Mouse (Mus musculus) embryo, embryonic 11 days (tissue): ENCODE measurements around the gene Tmem184a.
A peak's percentile ranks its signal among the peaks of the same experiment; 100 is the strongest.

Experiments used
- DNase-seq: peaks from one replicate; pipeline ENCODE4 v3.0.0-alpha.2; 2015

Gene Tmem184a

DNA sequence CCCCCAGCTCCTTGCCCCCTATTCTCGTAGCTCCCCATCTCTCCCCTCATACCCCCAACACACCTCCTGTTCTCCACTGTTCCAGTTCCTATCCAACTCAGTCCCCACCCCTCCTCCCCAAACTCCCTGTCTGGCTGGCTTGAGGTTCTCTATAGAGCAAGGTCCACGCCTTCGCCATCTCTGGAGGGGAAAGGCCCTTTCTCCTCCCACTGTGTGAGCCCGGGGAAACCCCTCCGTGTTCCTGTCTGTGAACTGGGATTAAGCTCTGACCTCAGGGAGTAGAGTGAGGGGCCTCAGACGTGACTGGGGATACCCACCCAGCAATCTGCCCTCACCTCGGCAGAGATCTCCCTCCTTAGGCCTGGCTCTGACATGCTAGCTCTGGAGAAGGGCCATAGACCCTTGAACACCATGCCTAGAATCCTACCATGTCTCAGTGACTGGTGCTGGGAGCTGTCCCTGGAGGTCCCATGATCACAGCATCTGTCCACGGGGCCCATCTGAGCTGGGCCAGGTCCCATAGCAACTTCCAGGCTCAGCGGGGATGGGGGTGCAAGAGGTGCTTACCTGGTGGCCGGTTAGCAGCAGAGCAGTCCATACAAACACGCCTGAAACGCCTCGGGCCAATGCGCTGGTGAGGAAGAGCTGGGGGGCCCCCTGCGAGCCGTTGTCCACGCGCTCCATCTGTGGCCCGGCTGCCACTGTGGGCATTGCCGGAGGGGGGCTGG, 7.2 kb downstream of the Tmem184a start:
- DNase-seq, result no peak

GRCm38 (mm10) chr5:139811677-139812397, 7.9 kb downstream of the Tmem184a start:
- no peak for DNase-seq

GRCm38 (mm10) chr5:139809397-139809796, 10.3 kb downstream of the Tmem184a start:
- DNase-seq, result no peak

GRCm38 (mm10) chr5:139805924-139806323, 13.8 kb downstream of the Tmem184a start:
- no peak for DNase-seq

DNA sequence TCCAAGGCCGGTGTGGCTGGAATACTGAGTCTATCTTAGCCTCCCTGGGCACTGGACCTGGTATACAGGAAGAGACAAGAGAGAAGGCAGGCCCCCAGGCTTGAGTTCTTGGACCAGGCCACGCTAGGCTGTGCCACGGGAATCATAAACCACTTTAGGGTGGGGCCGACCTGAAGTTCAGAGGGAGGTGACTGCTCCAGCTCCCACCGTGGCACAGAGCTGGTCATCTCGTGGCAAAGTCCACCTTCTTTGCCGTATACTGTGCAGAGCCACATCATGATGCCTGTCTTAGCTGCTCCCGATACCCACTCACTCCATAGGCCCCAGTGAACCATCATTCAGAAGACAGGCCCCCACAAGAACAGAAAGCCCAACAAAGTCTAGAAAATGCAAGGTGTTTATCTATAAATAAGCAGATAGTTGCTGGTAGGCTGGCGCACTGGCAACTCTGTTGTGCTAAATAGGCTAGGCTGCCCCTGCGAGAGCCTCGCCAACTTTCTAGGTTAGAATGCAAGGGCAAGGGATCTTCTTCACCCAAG, 15.1 kb downstream of the Tmem184a start:
- no peak for DNase-seq

DNA sequence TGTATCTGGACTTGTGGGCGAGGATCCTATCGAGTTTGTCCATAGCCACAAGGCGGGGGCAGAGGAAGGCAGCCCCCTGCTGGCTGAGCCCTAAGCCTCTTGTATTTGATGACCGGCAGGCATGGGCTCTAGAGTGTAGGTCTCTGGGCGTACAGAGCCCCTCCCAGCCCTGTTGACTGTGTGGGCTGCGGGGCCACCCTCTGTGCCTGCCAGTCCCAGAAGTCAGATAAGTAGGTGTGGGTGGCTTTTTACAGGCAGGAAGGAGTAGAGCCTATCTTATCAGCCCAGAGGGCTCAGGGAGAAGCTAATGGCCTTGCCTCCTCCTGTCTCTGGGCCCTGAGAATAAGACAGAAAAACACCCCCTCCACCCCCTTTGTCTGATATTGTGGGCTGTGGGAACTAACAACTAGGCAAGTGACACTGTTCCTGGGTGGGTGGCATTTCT, 15.6 kb downstream of the Tmem184a start:
- peak; percentile 52 for DNase-seq

DNA sequence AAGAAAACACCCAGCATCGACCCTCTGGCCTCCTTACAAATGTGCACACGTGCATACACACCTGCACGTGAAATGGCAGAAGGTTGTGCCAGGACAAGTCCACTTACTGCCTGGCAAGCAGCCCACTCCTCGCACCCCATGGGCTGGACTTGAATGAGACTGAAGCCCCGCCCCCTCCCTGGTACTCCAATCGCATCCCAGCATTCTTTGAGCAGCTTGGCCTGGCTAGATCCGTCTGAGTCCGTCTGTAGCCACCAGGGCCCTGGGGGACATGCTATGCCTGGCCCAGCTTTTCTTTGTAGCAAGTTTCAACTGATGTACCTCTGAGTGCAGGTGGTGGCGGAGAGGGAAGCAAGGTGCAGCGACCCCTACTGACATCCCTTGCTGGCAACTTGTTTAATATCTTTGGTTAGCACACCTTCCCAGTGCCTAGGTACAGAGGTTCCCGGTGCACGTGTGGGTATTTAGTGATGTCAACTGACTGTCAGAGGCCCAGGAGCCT, 16.1 kb downstream of the Tmem184a start:
- peak; percentile 84 for DNase-seq

GRCm38 (mm10) chr5:139803165-139803564, 16.6 kb downstream of the Tmem184a start:
- no peak for DNase-seq

GRCm38 (mm10) chr5:139801880-139802279, 17.8 kb downstream of the Tmem184a start:
- no peak for DNase-seq

DNA sequence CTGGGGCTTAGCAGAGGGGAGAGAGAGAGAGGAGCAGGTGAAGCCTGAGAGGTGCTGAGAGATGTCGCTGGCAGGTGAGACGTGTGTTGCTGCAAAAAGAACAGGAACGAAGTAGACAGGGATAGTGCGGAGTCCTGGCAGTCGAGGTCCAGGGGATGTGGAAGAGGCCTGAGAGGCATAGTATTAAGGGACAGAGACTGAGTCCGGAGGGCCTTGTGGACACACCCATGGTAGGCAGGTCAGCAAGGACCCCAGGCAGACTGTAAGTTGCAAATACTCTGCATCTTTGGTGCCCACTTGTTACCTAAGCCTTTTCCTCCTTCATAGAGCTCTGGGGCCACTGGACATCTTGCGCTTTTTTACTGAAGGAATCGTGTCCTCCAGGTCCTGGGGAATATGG, 18.5 kb downstream of the Tmem184a start:
- no peak for DNase-seq

- no peak for DNase-seq
Observed at GRCm38 (mm10) chr5:139799801-139800590, 19.7 kb downstream of the Tmem184a start.

DNA sequence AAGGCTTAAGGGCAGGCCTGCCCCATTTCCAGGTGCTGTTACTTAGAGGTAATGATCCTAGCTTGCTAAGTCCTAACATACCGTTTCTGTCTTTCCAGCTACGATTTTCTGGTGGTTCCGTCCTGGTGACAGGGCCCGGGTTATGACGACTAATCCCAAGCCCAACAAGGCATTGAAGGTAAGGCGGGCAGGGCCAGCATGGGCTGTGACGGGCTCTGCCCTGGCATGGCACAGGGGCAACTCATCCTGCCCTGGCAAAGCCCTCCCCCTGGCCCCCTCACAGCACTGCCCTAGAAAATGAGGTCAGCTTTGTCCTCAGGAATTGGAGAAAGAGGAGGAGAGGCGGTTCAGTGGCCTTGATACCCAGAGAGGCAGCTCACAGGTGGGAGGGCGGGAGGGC, 20.7 kb downstream of the Tmem184a start:
- DNase-seq, result no peak

GRCm38 (mm10) chr5:139798168-139798900, 21.4 kb downstream of the Tmem184a start:
- DNase-seq, result no peak

- DNase-seq, result peak; percentile 92
Observed at GRCm38 (mm10) chr5:139797473-139798167, 22.1 kb downstream of the Tmem184a start.

GRCm38 (mm10) chr5:139796900-139797299, 22.8 kb downstream of the Tmem184a start:
- peak; percentile 63 for DNase-seq

DNA sequence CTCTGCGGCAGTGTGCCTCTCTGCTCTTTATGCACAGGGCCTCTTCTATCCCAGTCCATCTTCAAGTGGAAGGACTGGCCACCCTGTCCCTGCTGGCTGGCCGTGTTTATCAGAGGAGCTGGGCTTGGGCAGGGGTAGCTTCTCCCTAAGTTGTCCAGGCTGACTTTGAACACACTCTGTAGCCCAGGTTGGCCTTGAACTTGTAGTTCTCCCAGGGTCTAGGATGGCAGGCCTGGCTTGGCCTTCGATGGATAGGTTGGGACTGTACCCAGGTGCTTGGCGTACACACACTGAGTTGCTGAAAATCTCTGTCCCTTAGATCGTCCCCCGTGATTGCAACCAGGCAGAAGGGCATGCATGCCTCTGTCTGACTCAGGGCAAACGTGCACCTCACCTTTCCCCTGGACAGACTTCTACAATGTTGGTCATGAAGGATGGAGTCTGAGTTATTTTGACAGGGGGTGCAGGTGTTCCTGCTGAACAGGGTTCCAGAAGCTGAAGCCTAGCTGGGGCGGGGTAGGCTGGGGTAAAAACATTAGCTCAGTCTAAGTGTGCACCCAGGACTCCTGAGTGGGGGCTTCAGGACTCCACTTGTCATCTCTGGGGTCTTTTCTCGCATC, 23.6 kb downstream of the Tmem184a start:
- DNase-seq, result no peak

DNA sequence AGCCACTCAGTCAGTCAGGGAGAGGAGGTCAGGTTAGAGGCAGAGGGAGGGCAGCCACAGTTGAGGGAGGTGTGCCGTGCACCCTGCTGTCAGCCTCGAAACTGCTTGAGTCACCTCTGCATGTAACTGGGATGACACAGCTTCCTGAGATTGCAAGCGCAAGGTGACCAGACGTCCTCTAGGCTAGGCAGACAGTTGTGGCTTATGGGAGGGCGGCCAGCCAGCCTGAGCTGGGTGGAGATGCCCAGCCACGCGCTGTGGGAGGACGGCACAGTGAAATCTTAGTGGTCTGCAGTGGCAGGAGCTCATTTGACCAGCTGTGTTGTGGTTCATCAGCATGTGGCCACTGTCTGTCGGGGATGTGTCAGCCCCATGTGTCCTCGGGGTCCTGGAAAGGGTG, 24.8 kb downstream of the Tmem184a start:
- no peak for DNase-seq

DNA sequence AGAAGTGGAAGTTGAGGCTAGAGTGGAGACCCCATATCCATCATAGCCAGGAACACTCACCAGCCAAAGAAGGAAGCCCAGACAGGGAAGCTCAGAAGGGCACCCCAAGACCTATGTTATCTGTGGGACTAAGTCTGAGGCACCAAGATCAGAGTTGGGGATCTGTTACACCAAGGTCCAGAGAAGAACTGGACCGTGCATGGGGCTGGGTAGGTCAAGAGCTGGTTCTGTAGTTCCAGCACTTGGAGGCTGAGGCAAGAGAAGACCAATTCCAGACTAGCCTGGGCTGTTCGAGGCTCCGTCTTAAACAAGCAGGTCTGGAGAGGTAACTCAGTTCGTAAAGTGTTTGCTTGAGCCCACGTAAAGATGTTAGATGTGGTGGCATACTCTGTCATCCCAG, 25.6 kb downstream of the Tmem184a start:
- no peak for DNase-seq

GRCm38 (mm10) chr5:139793338-139794089, 26.2 kb downstream of the Tmem184a start:
- no peak for DNase-seq

DNA sequence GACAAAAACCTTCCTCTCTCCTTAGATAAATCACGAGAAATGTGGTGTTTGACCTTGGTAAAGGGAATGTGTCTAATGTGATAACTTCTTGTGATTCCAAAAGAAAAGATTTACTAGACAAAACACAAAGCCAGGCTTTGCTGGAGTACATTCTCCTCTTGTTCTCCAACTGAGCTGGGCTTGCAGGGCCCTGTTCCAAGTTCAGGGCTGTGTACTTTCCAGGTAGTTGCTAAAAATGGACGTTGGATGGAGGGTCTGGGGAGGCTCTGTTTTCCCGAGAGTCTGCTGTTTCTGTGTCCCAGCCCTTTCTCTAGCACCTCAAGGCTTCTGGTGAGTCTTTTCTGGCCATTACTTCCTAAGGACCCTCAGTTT, 26.8 kb downstream of the Tmem184a start:
- no peak for DNase-seq
